Mouse (Mus musculus) E14TG2a.4 (cell line): ENCODE measurements around the gene Grin2a.

ENCODE experiments used
- CTCF ChIP-seq: conservative IDR thresholded peaks from 2 replicates; pipeline ENCODE4 v1.5.1; 2014; ENCODE audit warnings: low read length
- POU5F1 ChIP-seq: IDR thresholded peaks from 2 replicates; pipeline ENCODE4 v1.6.1; 2014; ENCODE audit warnings: low read length, borderline replicate concordance

DNA sequence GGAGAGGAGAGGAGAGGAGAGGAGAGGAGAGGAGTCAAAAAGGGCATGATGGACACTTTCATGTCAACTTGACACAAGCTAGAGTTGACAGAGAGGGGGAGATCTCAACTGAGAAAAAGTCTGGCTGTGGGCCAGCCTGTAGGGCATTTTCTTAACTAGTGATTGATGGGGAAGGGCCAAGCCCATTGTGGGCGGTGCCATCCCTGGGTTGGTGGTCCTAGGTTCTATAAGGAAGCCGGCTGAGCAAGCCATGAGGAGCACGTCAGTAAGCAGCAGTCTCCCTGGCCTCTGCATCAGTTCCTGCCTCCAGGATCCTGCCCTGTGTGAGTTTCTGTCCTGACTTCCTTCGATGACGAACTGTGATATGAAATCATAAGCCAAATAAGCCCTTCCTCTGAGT, 4.6 kb upstream of the Grin2a start:
- no peak for TF ChIP-seq CTCF
- no peak for TF ChIP-seq POU5F1
